Mouse (Mus musculus) adrenal gland, postnatal 25 days (tissue): ENCODE results near the gene Tfam. TPM values are rescaled to one million over a fixed set of nuclear protein-coding genes. Genes with fewer than 3 reads are reported as not detected.
A peak's percentile ranks its signal among the peaks of the same experiment; 100 is the strongest.

Experiments
- DNase-seq: peaks from one replicate; pipeline ENCODE4 v3.0.0; 2021; ENCODE audit warnings: mixed read lengths
- long read RNA-seq: library from polyadenylated mRNA; stranded (forward); transcript quantifications from one replicate; pipeline ENCODE4 v2.0.0, GENCODE M21; 2021
- total RNA-seq: library from RNA; stranded (reverse); gene quantifications from 2 replicates; pipeline ENCODE4 v1.2.3, GENCODE M21; 2021

The Tfam gene
- total RNA-seq: 66.1 and 78.0 TPM in 2 replicates
- long read RNA-seq, full-length matches to known transcripts: 32 of 38 reads
- long read RNA-seq, partial matches to known transcripts: 3 of 38 reads
- long read RNA-seq, other reads (novel, unspliced or antisense): 3 of 38 reads

GRCm38 (mm10) chr10:71238240-71238554, at the start of gene Tfam:
Gene Tfam (minus strand): TSS chr10:71238280.
- no peak for DNase-seq

DNA sequence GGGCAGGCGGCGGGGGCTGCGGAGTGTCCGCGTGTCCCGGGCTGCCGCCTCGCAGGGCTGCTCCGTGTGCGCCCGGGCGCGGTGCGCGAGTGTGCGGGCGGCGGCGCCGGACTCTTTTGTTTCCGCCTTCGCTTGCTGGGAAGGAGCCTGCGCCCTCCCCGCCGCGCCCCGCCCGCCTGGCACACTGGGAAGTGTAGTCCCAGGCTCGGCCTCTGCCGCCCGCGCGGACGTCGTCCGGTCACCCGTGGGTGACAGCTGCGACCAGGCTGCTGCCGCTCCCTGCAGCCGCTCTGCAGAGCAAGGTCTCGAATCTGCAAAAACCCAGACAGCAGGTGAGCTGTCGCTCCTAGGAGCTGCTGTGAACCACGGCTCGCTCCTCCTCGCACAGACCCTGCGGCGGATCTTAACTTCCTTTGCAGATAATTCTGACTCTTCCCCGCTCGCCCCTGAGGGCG, 47.1 kb upstream of the Tfam start, which contains the start of gene Ube2d1:
Ube2d1 (minus strand) TSS at position 137 of the 455 bp plus-strand sequence.
- DNase-seq: peak; percentile 92

GRCm38 (mm10) chr10:71284511-71285125, 46.5 kb upstream of the Tfam start:
- DNase-seq: no peak

DNA sequence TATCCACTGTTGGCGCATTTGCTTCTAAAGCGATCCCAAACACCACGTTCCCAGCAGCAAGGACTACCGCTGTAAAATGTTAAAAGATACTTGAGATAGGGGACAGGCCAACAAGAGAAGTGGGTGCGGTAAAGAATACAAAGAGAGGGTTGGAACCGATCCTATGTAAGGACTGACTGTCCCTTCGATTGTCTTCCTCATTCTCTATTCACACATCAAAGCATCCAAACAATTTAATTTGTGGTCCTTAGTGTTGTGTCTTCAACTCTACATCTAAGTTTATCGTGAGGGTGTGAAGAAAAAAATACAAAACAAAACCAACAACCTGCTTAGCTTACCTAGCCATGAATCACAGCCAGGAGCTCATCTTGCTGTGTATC, 46.0 kb upstream of the Tfam start:
- DNase-seq: no peak

DNA sequence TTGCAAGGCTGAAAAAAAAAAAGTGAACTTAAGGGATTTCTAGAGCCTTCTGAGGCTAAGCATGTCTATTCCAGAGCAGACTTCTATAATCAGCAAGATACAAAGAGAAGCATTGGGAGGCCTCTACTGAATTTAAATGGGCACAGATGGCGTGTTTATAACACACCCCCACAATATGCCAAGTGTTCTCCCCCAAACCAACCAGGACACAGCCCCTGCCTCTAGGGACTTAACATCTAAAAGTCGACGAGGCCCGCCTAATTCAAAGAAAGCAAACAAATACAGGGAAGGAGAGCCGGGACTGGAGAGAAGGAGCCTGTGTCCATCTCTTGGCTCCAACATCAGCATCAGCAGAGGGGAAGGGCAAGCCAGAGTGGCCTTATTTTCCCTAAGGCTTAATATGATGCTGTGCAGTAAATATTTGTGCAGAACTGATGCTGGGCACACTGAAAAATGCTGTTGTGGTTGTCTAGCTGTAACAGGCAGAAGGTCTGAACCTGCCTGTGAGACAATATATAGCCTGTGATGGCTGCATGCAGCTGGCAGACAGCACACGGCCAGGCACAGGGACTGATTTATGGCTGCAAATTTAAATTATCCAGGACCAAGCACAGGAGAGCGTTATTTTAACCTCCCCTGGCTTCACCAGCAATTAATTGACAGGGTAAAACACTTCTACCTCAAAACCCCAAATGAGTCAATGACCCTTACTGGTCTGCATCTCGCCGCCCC, 35.1 kb upstream of the Tfam start:
- no peak for DNase-seq

- no peak for DNase-seq
Observed at GRCm38 (mm10) chr10:71267973-71268372, 29.9 kb upstream of the Tfam start.

- no peak for DNase-seq
Observed at GRCm38 (mm10) chr10:71267511-71267910, 29.4 kb upstream of the Tfam start.

DNA sequence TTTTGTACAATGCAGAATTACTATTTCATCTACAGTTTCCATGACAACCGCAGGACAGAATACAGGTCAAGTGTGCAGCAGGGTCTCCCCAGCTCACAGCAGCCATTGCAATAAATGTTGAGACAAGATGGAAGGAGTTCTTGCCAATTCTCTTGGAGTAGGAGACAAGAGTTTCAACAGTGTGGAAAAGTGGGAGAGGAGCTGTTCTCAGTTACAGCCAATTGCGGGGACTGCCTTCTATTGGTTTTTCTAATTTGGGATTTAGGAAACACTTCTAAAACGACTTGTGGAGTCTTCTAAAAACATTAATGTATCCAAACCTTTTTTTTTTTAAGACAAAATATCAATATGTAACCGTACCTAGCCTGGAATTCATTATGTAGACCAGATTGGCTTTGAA, 27.0 kb upstream of the Tfam start:
- no peak for DNase-seq

DNA sequence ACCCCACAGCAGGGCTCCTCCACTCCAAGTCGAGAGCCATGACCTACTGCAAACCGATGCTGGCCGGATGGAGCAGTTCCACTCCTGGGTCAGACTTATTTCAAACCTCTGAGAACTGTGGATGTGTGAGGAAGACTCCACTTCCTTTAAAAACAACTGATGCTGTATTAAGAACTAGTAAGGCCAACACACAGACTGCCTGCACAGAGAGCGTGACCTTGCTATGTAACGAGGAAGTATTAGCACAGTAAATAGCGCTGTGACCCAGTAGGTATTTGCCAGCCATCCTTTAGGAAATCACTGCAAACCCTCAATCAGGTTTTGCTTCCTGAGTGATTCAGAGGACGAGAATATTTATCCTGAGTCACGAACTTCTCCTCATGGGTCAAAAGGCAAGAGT, 23.6 kb upstream of the Tfam start:
- DNase-seq: no peak

GRCm38 (mm10) chr10:71258943-71259342, 20.9 kb upstream of the Tfam start:
- DNase-seq: no peak

- DNase-seq: no peak
Observed at GRCm38 (mm10) chr10:71258516-71258915, 20.4 kb upstream of the Tfam start.

DNA sequence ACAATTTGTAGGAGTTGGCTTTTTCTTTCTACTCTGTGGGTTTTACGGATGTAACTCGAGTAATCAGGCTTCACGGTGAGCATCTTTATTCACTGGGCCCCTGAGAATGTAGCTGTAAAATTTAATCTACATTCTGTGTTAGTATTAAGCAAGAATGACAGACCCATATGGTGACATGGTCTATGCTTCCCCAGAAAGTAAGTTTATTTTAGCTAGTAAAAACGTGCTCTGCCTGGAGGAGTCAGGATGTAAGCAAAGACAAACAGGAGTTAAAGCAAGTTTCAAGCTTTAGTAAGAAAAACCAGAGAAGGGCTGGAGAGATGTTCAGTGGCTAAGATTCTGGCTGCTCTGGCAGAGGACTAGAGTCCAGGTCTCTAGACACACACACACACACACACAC, 15.1 kb upstream of the Tfam start:
- DNase-seq: no peak

DNA sequence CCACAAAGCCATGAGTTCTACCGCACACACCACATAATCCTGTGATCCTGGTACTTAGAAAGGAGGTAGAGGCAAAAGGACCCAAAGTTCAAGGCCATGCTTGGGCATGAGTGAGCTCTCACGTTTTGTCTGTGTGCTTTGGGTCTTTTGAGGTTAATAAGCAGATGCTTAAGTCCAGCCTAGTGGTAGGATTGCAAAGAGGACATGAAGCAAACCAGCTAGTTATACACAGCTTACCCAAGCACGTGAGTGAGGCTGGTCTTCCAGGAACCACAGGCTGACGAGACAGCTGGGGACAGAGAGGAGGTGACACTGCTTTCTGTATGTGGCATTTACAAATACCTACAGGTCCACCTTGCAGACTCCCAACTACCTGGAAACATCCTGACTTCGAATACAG, 14.3 kb upstream of the Tfam start:
- no peak for DNase-seq

DNA sequence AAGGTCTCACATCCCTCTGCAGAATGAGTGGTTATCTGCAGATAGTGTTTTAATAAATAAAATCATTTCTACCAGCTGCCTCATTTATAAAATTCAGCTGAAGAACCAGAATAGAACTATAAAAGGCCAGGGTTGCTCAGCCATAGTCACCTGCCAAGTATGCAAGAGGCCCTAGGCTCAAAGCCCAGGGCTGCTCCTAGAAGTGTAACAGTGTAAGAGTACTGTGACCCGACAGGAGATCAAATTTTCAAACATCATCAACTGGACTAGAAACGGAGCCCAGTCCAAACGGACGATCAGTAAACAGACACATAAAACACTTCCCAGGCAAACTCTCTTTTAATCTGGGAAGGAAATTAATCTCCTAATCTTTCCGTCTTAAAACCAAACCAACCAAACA, 13.8 kb upstream of the Tfam start:
- DNase-seq: no peak

GRCm38 (mm10) chr10:71251256-71251655, 13.2 kb upstream of the Tfam start:
- DNase-seq: no peak

DNA sequence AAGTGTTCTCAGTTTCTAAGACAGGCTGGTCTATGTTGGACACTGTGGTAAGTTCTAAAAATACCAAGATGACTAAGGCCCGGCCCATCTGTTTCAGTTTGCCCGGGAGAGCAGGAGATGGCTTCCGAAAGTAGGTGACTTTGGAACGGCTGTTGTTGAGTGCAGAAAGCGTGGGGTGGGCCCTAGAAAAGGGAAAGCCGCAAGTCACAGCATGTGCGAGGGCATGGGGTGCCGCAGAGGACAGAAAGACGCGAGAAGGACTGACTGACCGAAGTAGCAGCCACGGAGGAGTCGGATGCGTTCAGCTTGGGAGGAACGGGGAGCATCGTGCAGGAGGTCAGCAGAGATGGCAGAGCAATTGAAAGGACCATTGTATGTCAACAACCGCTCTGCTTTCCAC, 12.4 kb upstream of the Tfam start:
- no peak for DNase-seq

GRCm38 (mm10) chr10:71249086-71249880, 11.2 kb upstream of the Tfam start:
- no peak for DNase-seq

DNA sequence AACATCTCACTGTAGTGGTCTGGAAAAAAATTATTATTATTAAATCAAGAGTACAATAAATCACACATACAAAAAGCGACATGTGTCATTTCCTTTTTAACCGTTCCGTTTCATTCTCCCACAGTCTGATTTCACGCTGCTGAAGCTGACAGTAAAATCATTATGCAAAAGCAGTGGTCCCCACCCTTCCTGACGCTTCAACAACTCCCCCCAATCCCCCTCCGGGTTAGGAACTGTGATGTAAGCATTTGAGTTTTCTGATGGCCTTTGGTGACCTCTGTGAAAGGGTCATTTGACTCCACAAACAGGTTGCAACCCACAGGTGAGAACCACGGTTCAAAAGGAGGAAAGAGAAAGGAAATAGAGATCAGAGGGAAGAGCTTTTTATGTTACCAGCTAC, 8.9 kb upstream of the Tfam start:
- DNase-seq: no peak

DNA sequence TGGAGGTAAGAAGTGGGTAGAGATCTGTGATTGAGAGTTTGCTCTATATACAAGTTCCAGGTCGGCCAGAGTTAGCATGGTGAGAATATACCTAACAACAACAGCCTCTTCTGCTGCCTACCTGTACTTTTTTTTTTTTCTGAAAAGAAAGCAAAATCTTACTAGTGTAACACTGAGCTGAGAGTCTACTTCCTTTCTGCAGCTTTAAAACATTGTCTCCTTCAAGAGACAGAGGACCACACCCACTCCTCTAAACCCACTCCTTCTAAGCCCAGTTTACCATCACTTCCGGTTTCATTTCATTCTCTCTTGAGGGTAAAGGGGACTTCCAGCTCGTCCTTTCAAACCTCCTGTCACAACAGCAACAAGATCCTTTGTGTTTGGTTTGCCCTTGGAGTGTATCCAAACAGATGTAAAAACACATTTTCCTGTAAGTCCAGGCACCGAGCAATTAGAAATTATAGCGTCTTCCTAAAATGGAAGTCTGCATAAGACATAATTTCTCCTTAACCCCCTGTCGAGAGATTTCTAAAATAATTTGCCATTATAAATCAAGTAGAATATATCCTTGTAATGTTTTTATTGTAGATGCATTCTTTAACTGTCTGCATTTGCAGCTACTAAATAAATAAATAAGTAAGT, 1.5 kb upstream of the Tfam start:
- no peak for DNase-seq

- DNase-seq: peak; percentile 98
Observed at GRCm38 (mm10) chr10:71237516-71238239, 402 bp downstream of the Tfam start.

- no peak for DNase-seq
Observed at GRCm38 (mm10) chr10:71234071-71234470, 4.0 kb downstream of the Tfam start.

- DNase-seq: peak; percentile 86
Observed at GRCm38 (mm10) chr10:71225894-71226293, 12.2 kb downstream of the Tfam start.
